Mouse (Mus musculus): ENCODE data around the gene Unc93a.
"Not testable (repeated sequence)": the region's sequence is repeated elsewhere in the genome, so short reads cannot be mapped to it uniquely, and the experiment has no call there.

Gene Unc93a

GRCm38 (mm10) chr17:13069227-13069626 lies 62.4 kb downstream of the Unc93a start:
- DNase-seq (ENCODE audit: low read depth, low spot score) = not testable (repeated sequence)

DNA sequence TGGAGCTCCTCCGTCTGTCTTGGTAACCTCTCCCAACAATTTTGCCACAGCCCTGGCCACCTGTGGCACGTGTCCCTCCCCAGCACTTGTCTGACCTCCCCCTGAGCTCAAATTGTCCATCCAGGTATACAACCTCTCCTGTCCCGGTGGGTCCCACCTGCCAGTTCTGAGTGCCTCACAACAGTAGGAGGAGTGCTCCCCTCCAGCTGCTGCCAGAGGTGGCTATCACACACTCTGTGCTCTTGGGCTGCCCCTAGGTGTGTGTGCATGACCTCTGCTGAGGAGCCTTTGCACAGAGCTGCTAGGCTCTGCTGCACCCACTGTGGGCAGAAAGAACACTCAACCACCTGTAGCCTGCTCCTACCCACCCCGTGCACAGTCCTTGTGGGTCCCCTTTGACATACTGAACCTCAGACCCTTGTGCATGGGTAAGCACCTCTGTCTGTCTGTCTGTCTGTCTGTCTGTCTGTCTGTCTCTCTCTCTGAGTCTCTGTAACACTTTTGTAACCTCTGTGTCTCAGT lies 63.7 kb downstream of the Unc93a start:
- not testable (repeated sequence) for DNase-seq (ENCODE audit: low read depth, low spot score)

DNA sequence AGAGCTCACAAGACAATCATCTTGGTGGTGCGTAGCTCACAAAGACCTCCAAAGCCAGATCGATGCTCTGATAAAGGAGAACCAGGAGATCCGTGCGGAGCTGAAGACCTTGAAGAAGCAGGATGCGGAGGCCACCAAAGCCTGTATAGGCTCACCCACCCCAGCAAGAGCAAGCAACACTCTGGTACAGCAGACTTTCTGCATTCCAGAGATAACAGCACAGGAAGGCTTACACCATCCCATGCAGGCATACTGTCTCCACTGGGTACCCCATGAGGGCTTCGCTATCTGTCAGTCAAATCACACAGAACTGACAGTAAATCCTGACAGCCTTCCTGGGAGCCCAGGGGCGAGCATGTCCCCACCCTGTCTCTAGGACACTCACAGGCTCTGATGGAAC lies 68.7 kb downstream of the Unc93a start:
- not testable (repeated sequence) for DNase-seq (ENCODE audit: low read depth, low spot score)

GRCm38 (mm10) chr17:13060804-13061203 lies 70.8 kb downstream of the Unc93a start, which contains the start of gene Tcp10b:
Gene Tcp10b, plus strand, starts transcription at chr17:13061104.
- DNase-seq (ENCODE audit: low read depth, low spot score) = not testable (repeated sequence)
